Mouse (Mus musculus): ENCODE measurements at regions not wholly inside any gene's neighbourhood (a gene's known extent, or its start where the extent isn't known, plus 50 kb on each side); places are given as distances from the start of the nearest gene placed in this dataset.

DNA sequence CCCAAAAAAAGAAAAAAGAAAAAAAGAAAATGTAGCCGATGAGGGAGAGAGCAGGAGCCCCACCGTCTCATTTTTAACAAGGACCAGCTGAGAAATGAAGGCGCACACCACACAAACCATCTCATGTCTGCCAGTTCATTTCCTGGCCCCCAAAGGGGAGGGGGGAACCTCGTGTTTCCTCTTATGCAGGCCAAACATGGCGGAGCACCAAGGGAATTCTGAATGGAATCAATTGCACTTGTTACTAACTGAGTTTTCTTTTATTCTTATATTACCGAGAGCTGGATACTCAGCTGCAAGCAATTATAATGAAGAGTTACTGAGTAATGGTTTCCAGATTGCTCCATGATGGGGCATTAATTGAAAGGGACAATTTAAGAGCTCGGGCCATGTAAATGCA is 348.5 kb upstream of the Npvf start:
- DNase-seq (ENCODE audit: low spot score in 2 of 2): no peak

DNA sequence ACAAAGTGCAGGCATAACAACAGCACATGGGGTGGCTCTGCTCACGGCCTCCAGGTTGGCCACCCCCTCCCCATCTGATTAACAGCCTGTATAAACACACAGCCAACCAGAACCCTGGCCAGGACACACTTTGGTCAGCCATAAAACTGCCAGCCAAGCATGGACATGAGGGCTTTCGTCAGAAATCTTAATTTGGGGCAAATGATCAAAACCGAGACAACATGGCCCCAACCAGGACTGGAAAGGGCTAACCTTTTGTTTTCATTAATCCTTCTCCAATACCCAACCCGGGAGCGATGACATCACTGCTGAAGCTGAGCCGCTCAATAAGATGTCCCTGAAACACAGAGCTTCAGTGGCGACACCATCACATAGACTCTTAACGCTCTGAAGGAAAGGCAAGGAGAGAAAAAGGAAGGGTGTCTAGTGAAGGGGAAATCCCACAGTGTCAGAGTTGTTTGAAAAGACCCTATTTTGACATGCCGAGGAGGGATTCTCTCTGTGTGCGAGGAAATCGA is 351.9 kb upstream of the Npvf start:
- DNase-seq (ENCODE audit: low spot score in 2 of 2): no peak

DNA sequence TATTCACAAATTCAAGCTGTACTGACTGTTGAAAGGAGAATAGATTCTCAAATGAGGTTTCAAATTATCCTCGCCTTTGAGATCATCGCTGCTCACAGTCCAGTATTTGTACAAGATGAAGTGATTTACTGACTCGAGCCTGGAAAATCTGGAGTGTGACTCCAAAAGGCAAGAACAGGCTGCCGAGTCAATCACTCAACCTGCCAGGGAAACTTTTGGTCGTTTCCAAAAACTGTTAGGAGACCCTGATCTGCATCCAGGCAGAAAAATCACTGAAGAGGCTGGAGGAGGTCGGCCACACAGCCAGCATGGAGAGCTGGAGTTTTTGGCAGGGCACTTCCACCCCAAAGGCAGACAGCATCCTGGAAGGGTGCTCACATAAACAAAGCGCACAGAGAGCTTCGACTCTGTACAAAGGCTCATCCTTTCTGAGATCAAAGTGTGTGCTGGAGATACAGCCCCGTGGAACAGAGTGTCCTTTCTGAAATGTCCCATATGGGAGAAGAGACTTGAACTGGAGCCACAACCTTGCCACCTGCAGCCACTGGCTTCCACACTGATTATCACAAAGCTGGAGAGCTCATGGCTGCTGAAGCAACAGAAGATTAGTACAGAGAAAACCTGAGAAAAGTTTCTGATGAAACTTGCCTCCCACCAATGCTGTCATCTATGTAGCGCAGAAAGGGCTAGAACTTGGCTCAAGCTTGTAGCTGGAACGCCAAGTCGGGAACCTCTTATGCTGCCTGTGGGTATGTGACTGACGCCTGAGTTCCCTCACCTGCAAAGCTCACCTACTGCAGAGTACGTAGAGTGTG is 355.5 kb upstream of the Npvf start:
- DNase-seq (ENCODE audit: low spot score in 2 of 2): no peak

- no peak for DNase-seq (ENCODE audit: low spot score in 2 of 2)
Observed at GRCm38 (mm10) chr6:51010536-51010935, 356.3 kb upstream of the Npvf start.

DNA sequence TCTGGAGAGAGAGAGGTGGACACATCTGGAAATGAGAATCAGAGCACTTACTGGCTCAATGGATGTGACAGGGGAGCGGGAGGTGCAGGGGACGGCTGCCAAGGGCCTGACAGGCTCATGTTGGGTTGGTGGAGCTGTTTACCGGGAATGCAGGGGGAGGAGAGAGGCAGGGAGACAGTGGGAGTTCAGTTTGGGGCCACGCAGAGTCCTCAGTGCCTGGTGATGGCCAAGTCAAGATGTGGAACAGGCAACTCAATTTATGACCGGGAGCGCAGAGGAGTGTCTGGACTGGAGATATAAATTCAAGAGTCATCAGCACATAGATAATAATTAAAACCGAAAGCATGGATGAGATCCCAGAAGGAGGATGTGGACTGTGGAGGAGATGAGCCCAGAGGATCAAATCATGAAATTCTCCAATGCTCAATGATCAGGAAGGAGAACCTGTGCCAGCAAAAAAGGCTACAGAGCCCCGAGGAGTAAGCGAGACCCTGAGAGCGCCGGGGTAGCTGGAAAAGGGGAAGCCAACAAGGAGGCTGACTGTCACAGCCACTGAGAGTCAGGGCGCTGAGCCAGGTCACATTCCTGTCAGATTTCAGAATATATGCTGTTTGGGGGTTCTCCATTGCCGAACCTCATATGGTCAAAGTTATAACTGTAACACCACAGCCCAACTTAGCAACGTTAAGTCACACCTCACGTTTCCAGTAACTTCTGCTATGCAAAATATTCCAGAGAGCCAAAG is 358.0 kb upstream of the Npvf start:
- DNase-seq (ENCODE audit: low spot score in 2 of 2): no peak

DNA sequence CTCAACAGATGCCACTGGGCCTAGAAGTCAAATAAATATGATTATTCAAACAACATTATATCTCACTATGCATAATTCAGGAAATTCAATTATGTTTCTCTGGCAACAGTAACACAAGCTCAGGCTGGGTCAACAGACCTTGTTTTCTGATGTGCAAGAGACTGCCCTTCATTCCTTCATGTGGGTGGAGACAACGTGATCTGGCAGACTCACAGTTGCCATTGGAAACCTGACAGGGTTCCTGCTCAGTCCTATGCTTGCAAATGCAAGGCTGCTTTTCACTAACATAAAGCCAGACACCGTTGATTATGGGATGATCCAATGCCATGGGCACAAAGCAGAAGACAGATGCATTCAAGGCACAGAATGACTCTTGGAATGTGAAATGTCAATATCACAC is 361.5 kb upstream of the Npvf start:
- DNase-seq (ENCODE audit: low spot score in 2 of 2): no peak

GRCm38 (mm10) chr6:51016441-51017070 is 362.3 kb upstream of the Npvf start:
- no peak for DNase-seq (ENCODE audit: low spot score in 2 of 2)

- DNase-seq (ENCODE audit: low spot score in 2 of 2): no peak
Observed at GRCm38 (mm10) chr6:51017260-51017999, 363.2 kb upstream of the Npvf start.

DNA sequence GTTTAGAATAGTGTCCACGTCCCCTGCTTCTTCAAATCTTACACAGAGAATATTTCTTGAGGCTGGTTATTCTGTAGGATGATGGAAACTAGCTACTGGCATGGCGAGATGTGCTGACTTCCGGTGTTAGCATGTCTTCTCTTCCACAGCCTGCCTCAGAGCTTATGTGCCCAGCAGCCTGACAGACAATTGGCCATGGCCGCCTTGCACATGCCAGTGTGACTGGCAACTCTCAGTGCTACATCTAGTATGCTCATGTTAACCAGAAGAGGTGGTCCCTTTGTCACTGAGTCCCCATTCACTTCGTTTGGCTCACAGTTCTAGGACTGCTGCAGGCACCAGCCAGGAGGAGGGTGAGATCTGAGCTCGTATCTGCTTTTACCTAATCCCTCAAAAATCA is 367.0 kb upstream of the Npvf start:
- DNase-seq (ENCODE audit: low spot score in 2 of 2): no peak

- no peak for DNase-seq (ENCODE audit: low spot score in 2 of 2)
Observed at GRCm38 (mm10) chr6:51023361-51023760, 369.1 kb upstream of the Npvf start.

DNA sequence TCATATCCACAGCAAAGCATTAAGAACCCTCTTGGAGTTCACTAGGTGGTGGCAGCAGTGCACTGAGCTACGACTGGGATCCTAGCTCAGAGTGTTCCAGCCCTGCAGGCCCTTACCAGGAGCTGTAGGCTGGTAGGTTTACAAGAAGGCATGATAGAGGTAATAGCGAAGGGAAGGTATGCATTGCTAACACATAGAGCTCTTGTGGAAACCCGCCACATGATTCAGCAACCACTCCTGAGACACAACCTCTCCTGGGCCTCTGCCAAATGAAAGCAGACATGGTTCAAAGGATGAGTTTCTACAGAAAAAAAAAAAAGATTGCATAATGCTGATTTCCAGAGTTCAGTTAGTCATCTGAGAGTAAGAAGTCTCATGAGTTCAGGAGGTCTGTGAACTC is 370.5 kb upstream of the Npvf start:
- no peak for DNase-seq (ENCODE audit: low spot score in 2 of 2)

DNA sequence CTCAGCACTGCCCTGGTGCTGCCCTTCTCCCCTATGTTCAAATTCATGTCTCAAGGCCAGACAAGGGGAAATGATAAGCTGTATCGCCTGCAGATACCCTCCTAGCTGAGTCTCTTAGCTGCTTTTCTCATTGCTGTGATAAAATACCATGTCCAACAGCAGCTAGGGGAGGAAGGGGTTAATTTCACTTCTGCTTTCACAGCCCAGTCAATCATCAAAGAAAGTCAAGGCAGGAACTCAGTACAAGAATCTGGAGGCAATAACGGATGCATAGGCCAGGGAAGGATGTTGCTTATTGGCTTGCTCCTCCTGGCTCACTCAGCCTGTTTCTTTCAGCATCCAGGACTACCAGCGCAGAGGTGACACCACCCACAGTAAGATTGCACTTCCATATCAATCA is 371.2 kb upstream of the Npvf start:
- no peak for DNase-seq (ENCODE audit: low spot score in 2 of 2)

DNA sequence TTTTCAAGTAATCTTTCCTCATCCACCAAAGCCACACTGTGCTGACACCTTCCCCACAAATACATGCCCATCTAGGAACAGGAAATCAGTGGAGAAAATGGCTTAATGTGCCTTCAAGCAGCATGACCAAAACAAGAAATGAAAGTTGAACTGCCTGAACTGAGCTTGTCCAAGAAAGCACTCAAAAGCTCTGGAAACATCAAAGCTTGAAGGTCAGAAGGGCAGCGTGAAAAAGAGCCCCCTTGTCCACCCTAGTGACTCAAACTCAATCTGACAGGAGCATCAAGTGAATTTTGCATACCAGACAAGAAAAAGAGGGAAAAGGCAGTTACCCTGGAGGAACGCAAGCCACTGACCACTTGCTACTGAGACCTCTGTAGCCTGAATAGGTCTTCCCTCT is 373.1 kb upstream of the Npvf start:
- no peak for DNase-seq (ENCODE audit: low spot score in 2 of 2)

GRCm38 (mm10) chr6:51029516-51029915 is 375.3 kb upstream of the Npvf start:
- no peak for DNase-seq (ENCODE audit: low spot score in 2 of 2)

GRCm38 (mm10) chr6:51029953-51030352 is 375.7 kb upstream of the Npvf start:
- DNase-seq (ENCODE audit: low spot score in 2 of 2): no peak

GRCm38 (mm10) chr6:51033835-51034234 is 379.6 kb upstream of the Npvf start:
- DNase-seq (ENCODE audit: low spot score in 2 of 2): no peak

- no peak for DNase-seq (ENCODE audit: low spot score in 2 of 2)
Observed at GRCm38 (mm10) chr6:51036074-51036473, 381.8 kb upstream of the Npvf start.

DNA sequence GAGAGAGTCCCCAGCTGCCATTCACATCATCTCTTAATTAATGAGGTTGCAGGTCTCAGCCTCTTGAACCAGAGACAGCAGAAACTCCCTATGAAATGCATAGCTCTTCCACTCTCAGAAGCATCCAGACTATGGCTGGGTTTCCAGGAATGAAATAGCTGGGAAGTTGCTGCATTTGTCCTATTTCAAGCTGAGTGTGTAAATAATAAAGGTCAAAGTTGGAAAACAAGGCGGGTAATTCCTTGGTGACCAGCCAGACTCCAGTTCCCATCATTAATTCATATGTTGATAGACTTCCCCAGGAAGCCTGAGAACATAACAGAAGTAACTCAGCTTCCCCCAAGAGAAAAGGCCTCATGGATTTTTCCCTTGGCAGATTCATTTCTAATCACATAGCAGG is 382.3 kb upstream of the Npvf start:
- DNase-seq (ENCODE audit: low spot score in 2 of 2): no peak

DNA sequence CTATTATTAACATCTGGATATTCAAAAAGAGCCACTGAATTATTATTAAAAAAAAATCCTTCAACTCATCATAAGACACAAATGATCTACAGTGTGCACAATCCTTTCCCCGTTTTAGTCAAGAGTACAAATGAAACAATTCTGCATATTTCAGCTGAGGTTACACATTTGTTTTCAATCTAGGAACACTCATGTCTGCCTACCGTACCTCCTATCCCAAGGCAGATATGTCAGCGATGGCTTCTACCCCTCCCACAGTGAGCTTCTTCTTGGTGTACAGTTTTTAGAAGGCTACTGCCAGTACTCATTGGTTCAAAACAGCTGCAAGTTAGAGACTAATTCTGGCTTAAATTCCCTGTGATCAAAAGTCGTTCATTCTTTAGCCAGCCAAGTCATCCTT is 382.7 kb upstream of the Npvf start:
- DNase-seq (ENCODE audit: low spot score in 2 of 2): no peak

GRCm38 (mm10) chr6:51039486-51040180 is 385.4 kb upstream of the Npvf start:
- DNase-seq (ENCODE audit: low spot score in 2 of 2): no peak

DNA sequence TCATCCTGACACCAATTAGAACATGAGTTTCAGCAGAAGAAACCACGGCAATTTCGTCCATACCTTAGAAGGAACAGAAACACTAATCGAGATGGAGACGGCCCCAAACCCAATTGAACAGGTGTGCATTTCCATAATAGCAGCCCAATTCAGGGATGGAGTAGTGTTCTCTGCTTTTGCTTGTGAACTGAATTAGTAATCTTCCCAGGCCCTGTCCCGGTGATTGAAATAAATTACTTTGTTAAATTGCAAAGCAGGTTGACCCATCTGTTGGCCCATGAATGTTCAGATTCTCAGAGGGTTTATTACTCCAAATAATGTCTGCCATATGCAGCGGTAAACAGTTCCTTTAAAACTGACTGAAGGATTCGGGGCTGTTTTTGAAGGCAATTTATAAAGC is 388.5 kb upstream of the Nfe2l3 start:
- DNase-seq (ENCODE audit: low spot score in 2 of 2): no peak
